Mouse (Mus musculus): ENCODE data around the gene Plppr2.

DNA sequence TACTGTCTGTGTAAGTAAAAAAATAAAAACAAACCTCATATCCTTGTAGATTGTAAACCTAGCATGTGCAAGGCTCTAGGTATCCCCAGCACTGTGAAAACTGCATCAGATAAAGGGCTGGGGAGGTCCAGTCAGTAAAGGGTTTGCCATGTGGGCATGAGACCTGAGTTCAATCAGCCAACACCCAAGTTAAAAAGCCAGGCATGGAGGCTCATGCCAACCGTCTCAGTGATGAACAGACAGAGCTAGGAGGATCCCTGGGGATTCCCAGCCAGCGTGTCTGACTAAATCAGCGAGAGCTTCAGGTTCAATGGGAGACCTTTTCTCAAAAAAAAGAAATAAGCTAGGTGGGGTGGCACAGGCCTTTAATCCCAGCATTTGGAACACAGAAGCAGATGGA, 11.8 kb upstream of the Plppr2 start:
- TF ChIP-seq GATA1 (IDR thresholded peaks at IDR 0.05; ENCODE audit: borderline replicate concordance, low read length) (no peak), FLI1 (IDR thresholded peaks at IDR 0.05; ENCODE audit: low read length) (no peak)

Measured in megakaryocyte, embryonic 14.5 days (primary cell).